Mouse (Mus musculus) brain, embryonic 14.5 days (tissue): ENCODE measurements at regions not wholly inside any gene's neighbourhood (a gene's known extent, or its start where the extent isn't known, plus 50 kb on each side); places are given as distances from the start of the nearest gene placed in this dataset.
A peak's percentile ranks its signal among the peaks of the same experiment; 100 is the strongest.

Experiments used
- DNase-seq: peaks from one replicate; pipeline ENCODE4 v3.0.0-alpha.2; 2011; ENCODE audit warnings: low read depth
- CTCF ChIP-seq: fragments of 200-500 bp; IDR thresholded peaks from 2 replicates; pipeline ENCODE4 v1.5.1; 2012; ENCODE audit warnings: inconsistent platforms, mild to moderate bottlenecking, moderate library complexity, borderline replicate concordance; ENCODE audit not compliant: insufficient read depth, insufficient read length; ENCODE audit errors: extremely low read depth
- POLR2A ChIP-seq: fragments of 200-500 bp; IDR thresholded peaks from 2 replicates; pipeline ENCODE4 v1.6.1; 2012; ENCODE audit warnings: mild to moderate bottlenecking, inconsistent platforms, borderline replicate concordance; ENCODE audit not compliant: poor library complexity, insufficient read depth, insufficient read length, severe bottlenecking; ENCODE audit errors: extremely low read depth

DNA sequence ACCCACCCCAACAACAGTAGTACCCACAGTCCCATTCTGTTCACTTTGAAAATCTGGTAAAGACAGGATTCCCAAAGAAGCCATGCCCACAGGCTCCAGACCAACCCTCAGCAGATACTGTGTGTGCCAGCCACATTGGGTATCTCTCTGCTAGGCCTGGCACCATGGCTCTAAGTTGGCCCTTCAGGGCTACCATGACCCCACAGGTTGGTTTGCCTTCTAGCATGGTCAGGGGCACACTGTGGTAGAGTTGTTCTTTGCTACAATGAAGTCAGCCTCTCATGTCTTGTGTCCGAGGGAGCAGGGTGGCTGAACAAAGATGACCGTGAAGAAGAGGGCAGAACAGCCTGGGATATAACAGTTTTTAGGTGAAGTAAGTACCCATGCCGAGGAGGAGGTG is 59.8 kb upstream of the Slco4a1 start:
- DNase-seq: no peak
- TF ChIP-seq POLR2A: no peak
- TF ChIP-seq CTCF: no peak

DNA sequence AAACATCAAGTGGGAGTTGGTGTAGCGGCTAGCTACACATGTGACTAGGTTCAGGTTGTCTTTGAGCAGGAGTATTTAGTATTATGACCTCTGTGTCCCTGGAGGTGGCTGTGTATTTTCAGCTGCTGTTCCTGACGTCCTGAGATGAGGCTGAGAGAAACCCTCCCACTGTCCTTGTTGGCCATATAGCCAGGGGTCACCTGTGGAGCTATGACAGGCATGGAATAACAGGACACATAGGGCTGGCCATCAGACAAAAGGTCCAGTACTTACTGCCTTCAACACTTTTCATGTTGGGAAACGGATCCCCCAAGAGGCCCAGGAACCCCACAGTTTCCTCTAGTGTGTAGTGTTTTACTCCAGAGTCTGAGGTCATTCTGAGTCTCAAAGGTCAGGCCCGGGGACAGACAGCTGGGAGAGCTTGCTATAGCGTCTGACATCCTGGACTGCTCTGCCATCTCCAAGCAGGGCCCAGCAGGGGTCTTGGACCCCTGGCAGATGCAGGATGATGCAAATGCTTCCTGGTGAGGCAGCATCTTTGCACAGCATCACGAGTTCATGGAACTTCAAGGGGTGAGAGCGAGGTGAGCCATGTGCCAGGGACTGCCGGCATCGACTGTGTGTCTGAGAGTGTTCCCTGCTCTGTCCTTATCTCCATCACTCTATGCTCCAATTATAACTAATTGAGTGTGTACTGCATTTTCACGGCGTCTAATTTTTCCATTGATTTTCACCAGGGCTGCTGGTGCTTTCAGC is 60.6 kb upstream of the Slco4a1 start:
- no peak for DNase-seq

DNA sequence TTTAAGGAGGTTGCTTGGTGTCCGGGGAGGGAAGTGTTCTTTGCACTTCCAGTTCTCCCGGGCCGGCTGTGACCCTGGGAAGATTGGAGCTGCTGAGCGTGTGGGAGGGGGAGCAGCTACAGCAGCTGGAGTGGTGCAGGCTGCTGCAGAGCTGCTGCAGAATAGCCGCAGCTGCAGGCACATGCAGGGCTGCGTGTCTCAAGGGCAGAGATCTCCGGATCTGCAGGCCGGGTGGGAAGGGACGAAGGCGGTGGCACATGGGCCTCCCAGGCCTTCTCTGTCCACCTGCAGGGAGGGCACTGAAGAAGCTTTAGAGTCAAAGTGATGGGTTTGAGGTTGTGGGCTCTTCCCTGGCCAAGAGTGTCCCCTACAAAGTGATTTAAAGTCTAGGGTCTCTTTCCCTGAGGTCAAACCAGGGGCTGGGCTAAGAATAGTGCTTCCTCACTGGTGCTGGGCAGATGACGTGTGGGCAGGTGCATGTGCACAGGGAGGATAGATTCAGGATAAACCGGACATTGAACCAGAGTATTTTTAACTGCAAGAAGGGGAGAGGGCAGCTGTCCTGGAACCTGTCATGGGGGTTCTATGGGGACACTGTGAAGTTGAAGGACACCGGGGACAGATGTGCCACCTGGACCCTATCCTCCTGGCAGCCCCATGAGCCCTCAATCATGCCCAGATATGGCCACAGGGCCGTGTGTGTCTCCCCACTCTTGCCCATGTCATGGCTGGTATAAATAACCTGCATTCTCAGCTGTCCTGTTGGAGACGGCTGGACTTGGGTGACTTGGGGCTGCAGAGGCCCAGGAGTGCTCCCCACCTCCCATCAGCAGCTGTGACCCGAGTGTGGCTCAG is 58.6 kb upstream of the Gata5 start:
- TF ChIP-seq CTCF (no peak), POLR2A (no peak)
- DNase-seq: no peak

More for the DNA sequence above, 60.6 kb upstream of the Slco4a1 start:
- TF ChIP-seq POLR2A: no peak

DNA sequence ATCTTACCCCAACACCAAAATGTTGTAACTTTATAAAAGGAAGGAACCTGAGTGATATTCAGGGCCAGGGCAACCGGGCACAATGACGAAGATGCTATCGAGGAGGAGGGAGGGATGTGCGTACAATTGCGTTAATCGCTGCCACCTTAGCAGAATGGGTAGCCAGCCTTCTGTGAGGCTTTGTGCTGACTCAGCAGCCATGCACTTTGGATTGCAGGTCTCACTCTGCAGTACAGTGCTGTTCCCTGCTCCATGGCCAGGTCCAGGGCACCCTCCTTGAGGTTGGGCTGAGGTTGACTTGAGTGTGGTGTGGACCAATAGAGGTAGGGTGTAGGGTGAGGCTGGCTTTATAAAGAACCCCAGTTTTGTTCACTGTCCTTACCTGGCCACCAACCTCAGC is 57.8 kb upstream of the Gata5 start:
- no peak for DNase-seq
- TF ChIP-seq POLR2A (no peak), CTCF (no peak)

DNA sequence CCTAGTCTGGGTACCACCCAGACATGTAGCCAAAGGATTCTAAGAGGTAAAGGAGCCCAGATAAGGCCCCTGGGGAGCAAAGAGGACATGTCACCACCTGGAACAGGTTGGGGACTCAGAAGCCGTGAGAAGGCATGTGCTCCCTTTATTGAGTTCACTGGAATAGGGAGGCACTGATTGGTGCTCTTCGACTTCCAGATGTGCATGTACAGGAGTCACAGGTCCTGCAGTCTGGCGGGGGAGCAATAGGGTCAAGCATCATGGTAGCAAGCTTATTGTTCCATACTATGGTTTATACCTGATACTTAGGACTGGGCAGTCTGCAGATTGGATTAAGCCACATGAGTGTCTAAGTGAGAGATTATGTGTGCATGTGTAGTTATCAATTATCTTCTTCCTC is 56.9 kb upstream of the Gata5 start:
- no peak for DNase-seq
- no peak for TF ChIP-seq POLR2A
- TF ChIP-seq CTCF: no peak

DNA sequence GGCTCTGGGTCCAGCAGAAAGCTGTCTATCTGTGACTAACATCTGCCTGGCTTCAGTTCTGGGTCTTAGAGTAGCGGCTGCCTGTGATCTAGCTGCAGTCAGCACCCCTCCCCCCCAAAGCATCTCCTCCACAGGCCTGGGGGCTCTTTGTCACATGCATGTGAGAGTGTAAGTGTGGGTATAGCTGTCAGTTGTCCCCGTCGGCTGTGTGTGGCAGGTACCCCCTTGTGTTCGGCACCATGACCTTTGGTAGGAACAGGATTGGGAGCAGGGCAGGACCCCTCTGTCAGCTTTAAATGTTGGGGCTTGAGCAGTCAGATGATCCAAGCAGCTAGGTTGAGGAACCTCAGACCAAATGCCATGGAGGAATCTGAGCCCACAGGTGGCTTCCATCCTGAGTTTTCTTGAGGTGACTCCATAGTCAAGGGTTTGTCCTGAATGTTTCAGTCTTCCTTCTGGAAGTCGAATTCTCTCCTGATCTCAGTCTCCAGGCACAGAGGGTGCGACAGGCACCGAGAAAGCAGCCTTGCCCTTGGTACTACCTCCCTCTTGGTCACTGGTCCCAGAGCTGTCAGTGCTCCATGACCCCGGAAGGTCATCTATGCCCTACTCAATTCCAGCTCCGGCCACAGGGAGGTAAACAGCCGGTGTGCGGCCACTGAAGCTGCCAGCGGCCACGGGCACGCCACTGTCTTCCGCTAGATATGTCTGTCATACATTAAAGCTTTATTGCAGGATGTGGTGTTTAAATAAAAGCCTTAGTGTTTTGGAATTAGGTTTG is 55.9 kb upstream of the Gata5 start:
- TF ChIP-seq POLR2A: no peak
- no peak for TF ChIP-seq CTCF
- no peak for DNase-seq

DNA sequence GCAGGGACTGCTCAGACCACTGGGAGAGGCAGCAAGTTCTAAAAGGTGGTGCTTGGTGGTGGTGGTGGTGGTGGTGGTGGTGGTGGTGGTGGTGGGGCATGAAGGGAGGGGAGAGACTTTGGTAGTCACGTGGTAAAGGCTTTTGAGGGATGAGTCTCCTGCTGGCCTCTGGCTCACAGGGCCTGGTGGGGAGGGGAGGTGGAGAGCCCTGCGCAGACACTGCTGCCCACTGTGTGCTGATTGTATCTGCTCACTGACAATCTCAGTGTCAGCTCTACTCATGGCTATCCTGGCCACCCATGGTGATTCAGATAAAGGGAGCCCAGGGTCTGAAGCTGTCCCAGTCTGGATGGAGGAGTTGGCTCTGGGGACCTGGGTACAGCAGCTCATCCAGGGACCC is 55.0 kb upstream of the Gata5 start:
- no peak for DNase-seq
- TF ChIP-seq POLR2A: no peak
- TF ChIP-seq CTCF: no peak

DNA sequence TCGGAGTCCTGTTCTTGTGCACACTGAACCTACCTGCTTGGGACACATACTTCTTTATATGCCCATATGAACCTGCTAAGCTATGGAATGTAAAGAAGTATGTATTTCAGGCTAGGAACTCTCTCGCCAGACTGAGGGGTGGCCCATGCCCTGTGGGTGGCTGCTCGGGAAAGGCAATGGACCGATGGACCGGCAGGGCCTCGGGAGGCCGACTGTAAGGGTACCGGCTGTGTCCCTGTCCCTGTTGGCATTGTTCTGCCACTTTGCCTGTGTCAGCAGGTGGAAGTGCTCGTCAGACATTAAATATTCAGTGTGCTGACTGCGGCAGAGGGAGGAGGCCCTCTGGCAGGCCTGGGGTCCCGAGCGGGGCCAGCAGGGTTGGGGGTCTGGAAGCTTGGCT is 54.5 kb upstream of the Gata5 start:
- no peak for DNase-seq
- TF ChIP-seq POLR2A: no peak
- no peak for TF ChIP-seq CTCF

DNA sequence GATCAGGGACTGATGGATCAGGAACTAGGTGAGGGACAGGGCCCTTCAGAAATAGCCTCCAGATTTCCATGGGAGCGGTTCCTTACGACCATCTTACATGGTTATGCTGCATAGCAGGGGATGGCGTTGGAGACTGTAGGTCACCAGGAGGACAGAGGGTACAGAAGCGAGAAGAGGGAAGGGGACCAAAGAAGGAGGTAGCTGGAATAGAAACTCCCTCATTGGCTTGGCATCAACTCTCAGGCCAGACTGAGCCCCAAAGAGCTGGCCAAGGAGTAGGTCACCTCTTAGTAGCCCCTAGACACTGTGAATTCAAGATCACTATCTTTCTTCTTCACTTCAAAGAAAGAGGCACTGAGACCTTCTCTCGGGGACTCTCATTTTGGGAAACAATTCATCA is 53.6 kb upstream of the Gata5 start:
- TF ChIP-seq CTCF: no peak
- TF ChIP-seq POLR2A: no peak
- no peak for DNase-seq

DNA sequence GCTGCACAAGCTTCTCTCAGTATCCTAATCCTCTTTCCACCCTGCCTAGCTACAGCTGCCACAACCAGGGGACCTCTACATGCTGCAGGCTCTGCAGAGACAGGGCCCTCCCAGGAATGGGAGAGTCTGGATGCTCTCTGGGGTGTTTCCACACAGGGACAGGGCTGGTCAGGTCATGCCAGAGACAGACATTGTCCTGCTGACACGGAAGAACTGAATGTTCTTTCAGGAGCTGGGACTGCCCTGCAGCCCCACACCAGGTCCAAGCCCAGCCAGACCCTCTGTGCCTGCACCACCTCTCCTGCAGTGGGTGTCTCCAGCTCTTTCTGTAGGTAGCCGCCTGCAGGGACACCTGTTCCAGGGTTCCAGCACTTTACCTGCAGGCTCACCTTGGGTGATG is 52.8 kb upstream of the Gata5 start:
- TF ChIP-seq POLR2A (no peak), CTCF (no peak)
- no peak for DNase-seq

DNA sequence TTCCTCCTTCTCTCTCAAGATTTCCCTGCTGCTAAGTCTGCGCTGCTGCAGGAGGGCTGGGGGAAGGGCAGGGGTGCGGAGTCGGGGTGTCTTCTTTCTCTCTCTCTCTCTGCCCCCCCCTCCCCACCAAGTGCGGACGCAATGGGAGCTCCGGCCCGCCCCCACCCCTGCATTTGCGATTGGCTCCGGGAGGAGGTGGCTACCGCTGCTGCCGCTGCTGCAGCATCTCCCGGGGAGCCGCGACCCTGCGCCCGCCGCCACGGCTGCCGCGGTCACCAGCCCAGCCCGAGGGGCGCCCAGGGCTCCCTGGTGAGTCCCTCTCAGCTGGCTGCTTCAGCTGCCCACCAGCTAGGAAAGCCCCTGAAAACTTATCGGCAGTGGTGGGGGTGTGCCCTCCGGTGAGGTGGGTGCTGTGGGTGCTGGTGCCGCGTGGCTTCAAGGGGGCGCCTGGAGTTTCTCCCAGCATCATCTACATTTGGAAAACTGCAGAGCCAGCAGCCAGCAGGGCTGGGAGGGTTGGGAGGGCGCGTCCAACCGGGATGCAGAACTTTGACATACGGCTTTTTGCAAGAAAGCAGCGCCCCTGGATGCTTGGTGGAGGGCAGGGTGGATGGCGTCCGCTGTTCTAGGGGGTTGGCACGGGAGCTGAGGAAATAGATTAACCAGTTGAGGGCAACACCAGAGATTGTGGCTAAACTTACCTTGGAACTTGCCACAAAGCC is 51.6 kb upstream of the Gata5 start:
- TF ChIP-seq CTCF: no peak
- no peak for TF ChIP-seq POLR2A
- peak; percentile 65 for DNase-seq
